Comparison of ENCODE assay signal across 29 mouse cellular contexts in genomic region chr5:54148091-54148795, GRCm38 (mm10).
DNase-seq lines count a peak whose midpoint lies in the region; ATAC-seq and TF ChIP-seq lines count a peak whose summit lies in the region.
"Had no signal": no experiment of that assay in that cellular context is flagged by ENCODE, and none has a peak within 500 bp of the region (broad histone marks: within the 10 kb centered on the region; RNA-seq: fewer than 3 reads in every experiment).

No protein-coding gene starts in this region.

- TF ChIP-seq CTCF in brain, embryonic 14.5 days (IDR thresholded peaks at IDR 0.05; ENCODE audit: borderline replicate concordance, extremely low read depth, insufficient read depth, insufficient read length), result no peak

- 0 out of 2 replicates have a peak, but pooled peaks cover 4% of the 10 kb centered on the region for H3K4me1 ChIP-seq in forebrain, embryonic 15.5 days
- H3K4me1 ChIP-seq in forebrain, embryonic 11.5 days (replicated peaks; ENCODE audit: control insufficient read depth, insufficient read depth, low read length), result no peaks in the 10 kb centered on the region
- H3K4me1 ChIP-seq in hindbrain, embryonic 15.5 days (replicated peaks), result no peaks in the 10 kb centered on the region
- no peaks in the 10 kb centered on the region for H3K4me1 ChIP-seq in hindbrain, embryonic 14.5 days (replicated peaks; ENCODE audit: control insufficient read depth, insufficient read depth, low read length)
- no peaks in the 10 kb centered on the region for H3K4me1 ChIP-seq in midbrain, embryonic 11.5 days (ENCODE audit: control insufficient read depth, insufficient read depth, low read length)
- H3K4me1 ChIP-seq: embryonic facial prominence, embryonic 10.5 days; embryonic facial prominence, embryonic 13.5 days; heart, embryonic 12.5 days; heart, embryonic 15.5 days; hindbrain, embryonic 13.5 days had no signal

- H3K9ac ChIP-seq in forebrain, embryonic 15.5 days (replicated peaks), result no peak overlapping the region
- H3K9ac ChIP-seq in forebrain, embryonic 11.5 days (ENCODE audit: low read length), result no peak overlapping the region
- H3K9ac ChIP-seq in hindbrain, embryonic 15.5 days, result no peak overlapping the region
- H3K9ac ChIP-seq in hindbrain, embryonic 14.5 days, result no peak overlapping the region
- no peak overlapping the region for H3K9ac ChIP-seq in midbrain, embryonic 11.5 days (ENCODE audit: low read length)
- H3K9ac ChIP-seq: embryonic facial prominence, embryonic 13.5 days; heart, embryonic 12.5 days; heart, embryonic 15.5 days; hindbrain, embryonic 13.5 days had no signal

- 0 out of 2 replicates have a peak, but pooled peaks have one; percentile 29 for ATAC-seq in forebrain, embryonic 15.5 days (replicated peaks)
- ATAC-seq in forebrain, embryonic 11.5 days (replicated peaks; ENCODE audit: low FRiP score), result no peak
- 0 out of 2 replicates have a peak, but pooled peaks have one; percentile 27 for ATAC-seq in hindbrain, embryonic 15.5 days (ENCODE audit: low FRiP score, low read depth)
- ATAC-seq in hindbrain, embryonic 14.5 days (ENCODE audit: low FRiP score), result no peak
- no peak for ATAC-seq in midbrain, embryonic 11.5 days (ENCODE audit: low FRiP score)
- ATAC-seq: CD4-positive, CD25-positive, alpha-beta regulatory T cell, adult 4 months; inflammation-experienced regulatory T-cells, adult 6 months; intestine, embryonic 16.5 days had no signal

- H3K27me3 ChIP-seq in forebrain, embryonic 15.5 days, result no peaks in the 10 kb centered on the region
- no peaks in the 10 kb centered on the region for H3K27me3 ChIP-seq in forebrain, embryonic 11.5 days (ENCODE audit: control insufficient read depth, insufficient read depth, low read length)
- H3K27me3 ChIP-seq in hindbrain, embryonic 15.5 days, result no peaks in the 10 kb centered on the region
- no peaks in the 10 kb centered on the region for H3K27me3 ChIP-seq in hindbrain, embryonic 14.5 days (ENCODE audit: control insufficient read depth, insufficient read depth, low read length)
- H3K27me3 ChIP-seq in midbrain, embryonic 11.5 days (ENCODE audit: control insufficient read depth, insufficient read depth, low read length), result no peaks in the 10 kb centered on the region
- H3K27me3 ChIP-seq: embryonic facial prominence, embryonic 13.5 days; heart, embryonic 12.5 days; heart, embryonic 15.5 days; hindbrain, embryonic 13.5 days had no signal

- TF ChIP-seq POLR2A in brain, embryonic 14.5 days (IDR thresholded peaks at IDR 0.05; ENCODE audit: borderline replicate concordance, extremely low read depth, insufficient read depth, insufficient read length, poor library complexity, severe bottlenecking), result no peak

- no peak overlapping the region for H3K27ac ChIP-seq in forebrain, embryonic 15.5 days (replicated peaks)
- H3K27ac ChIP-seq in forebrain, embryonic 11.5 days (ENCODE audit: low read depth, low read length), result no peak overlapping the region
- H3K27ac ChIP-seq in hindbrain, embryonic 15.5 days (replicated peaks), result no peak overlapping the region
- H3K27ac ChIP-seq in hindbrain, embryonic 14.5 days, result no peak overlapping the region
- no peak overlapping the region for H3K27ac ChIP-seq in midbrain, embryonic 11.5 days (ENCODE audit: low read depth, low read length)
- H3K27ac ChIP-seq: embryonic facial prominence, embryonic 10.5 days; embryonic facial prominence, embryonic 13.5 days; gastrocnemius, adult 2 months; heart, embryonic 15.5 days; hindbrain, embryonic 13.5 days had no signal

- no peaks in the 10 kb centered on the region for H3K9me3 ChIP-seq in forebrain, embryonic 15.5 days
- no peaks in the 10 kb centered on the region for H3K9me3 ChIP-seq in forebrain, embryonic 11.5 days (ENCODE audit: control insufficient read depth, low read length)
- H3K9me3 ChIP-seq in hindbrain, embryonic 15.5 days, result no peaks in the 10 kb centered on the region
- no peaks in the 10 kb centered on the region for H3K9me3 ChIP-seq in hindbrain, embryonic 14.5 days (ENCODE audit: control insufficient read depth, low read length)
- H3K9me3 ChIP-seq in midbrain, embryonic 11.5 days (ENCODE audit: control insufficient read depth, low read length), result no peaks in the 10 kb centered on the region
- H3K9me3 ChIP-seq: embryonic facial prominence, embryonic 10.5 days; embryonic facial prominence, embryonic 13.5 days; heart, embryonic 12.5 days; heart, embryonic 15.5 days; hindbrain, embryonic 13.5 days had no signal

- no peak overlapping the region for H3K4me3 ChIP-seq in forebrain, embryonic 15.5 days
- no peak overlapping the region for H3K4me3 ChIP-seq in forebrain, embryonic 11.5 days (ENCODE audit: low read depth, low read length)
- H3K4me3 ChIP-seq in hindbrain, embryonic 15.5 days, result no peak overlapping the region
- H3K4me3 ChIP-seq in hindbrain, embryonic 14.5 days (replicated peaks; ENCODE audit: low read length), result no peak overlapping the region
- H3K4me3 ChIP-seq in midbrain, embryonic 11.5 days (ENCODE audit: low read depth, low read length), result no peak overlapping the region
- H3K4me3 ChIP-seq: embryonic facial prominence, embryonic 10.5 days; embryonic facial prominence, embryonic 13.5 days; erythroblast, embryonic 14.5 days; gastrocnemius, adult 2 months; heart, embryonic 12.5 days; heart, embryonic 15.5 days; hindbrain, embryonic 13.5 days had no signal

- DNase-seq in forebrain, embryonic 11.5 days (ENCODE audit: low spot score), result no peak
- no peak for DNase-seq in hindbrain, embryonic 14.5 days (ENCODE audit: low spot score)
- DNase-seq in brain, embryonic 14.5 days (ENCODE audit: low read depth), result peak; percentile 59
- DNase-seq in midbrain, embryonic 11.5 days (ENCODE audit: low spot score, missing footprints), result no peak
- DNase-seq: adrenal gland, adult 2 months; adrenal gland, postnatal 14 days; cerebellum, adult 11-12 months; cerebellum, adult 8-10 months; cerebellum, postnatal 10 days; cerebellum, postnatal 36 days; embryo, embryonic 11 days; gastrocnemius, adult 2 months; gastrocnemius, postnatal 14 days; heart, adult 18-20 months; heart, postnatal 10 days; heart, postnatal 4 days; kidney, adult 18-20 months; kidney, adult 9 months had no signal

- H3K4me2 ChIP-seq in forebrain, embryonic 15.5 days (replicated peaks), result no peak overlapping the region
- H3K4me2 ChIP-seq in forebrain, embryonic 11.5 days (ENCODE audit: low read depth, low read length, severe bottlenecking), result no peak overlapping the region
- H3K4me2 ChIP-seq in hindbrain, embryonic 15.5 days, result no peak overlapping the region
- no peak overlapping the region for H3K4me2 ChIP-seq in hindbrain, embryonic 14.5 days (replicated peaks)
- no peak overlapping the region for H3K4me2 ChIP-seq in midbrain, embryonic 11.5 days
- H3K4me2 ChIP-seq: embryonic facial prominence, embryonic 13.5 days; heart, embryonic 12.5 days; heart, embryonic 15.5 days; hindbrain, embryonic 13.5 days had no signal

- WGBS in forebrain, embryonic 15.5 days, result 46% methylated on average over 5 of the region's 5 CpGs
- 80% methylated on average over 5 of the region's 5 CpGs for WGBS in forebrain, embryonic 11.5 days
- 66% methylated on average over 5 of the region's 5 CpGs for WGBS in hindbrain, embryonic 15.5 days
- WGBS in hindbrain, embryonic 14.5 days, result 68% methylated on average over 5 of the region's 5 CpGs
- 78% methylated on average over 5 of the region's 5 CpGs for WGBS in midbrain, embryonic 11.5 days

- H3K36me3 ChIP-seq in forebrain, embryonic 15.5 days, result no peaks in the 10 kb centered on the region
- H3K36me3 ChIP-seq in forebrain, embryonic 11.5 days (ENCODE audit: control insufficient read depth, insufficient read depth, low read length), result no peaks in the 10 kb centered on the region
- no peaks in the 10 kb centered on the region for H3K36me3 ChIP-seq in hindbrain, embryonic 15.5 days
- no peaks in the 10 kb centered on the region for H3K36me3 ChIP-seq in hindbrain, embryonic 14.5 days (replicated peaks; ENCODE audit: control insufficient read depth, insufficient read depth)
- H3K36me3 ChIP-seq in midbrain, embryonic 11.5 days (ENCODE audit: control insufficient read depth, insufficient read depth, low read length), result no peaks in the 10 kb centered on the region
- H3K36me3 ChIP-seq: embryonic facial prominence, embryonic 10.5 days; embryonic facial prominence, embryonic 13.5 days; heart, embryonic 12.5 days; heart, embryonic 15.5 days; hindbrain, embryonic 13.5 days had no signal

Comparison
In these comparisons a context has a peak if more than half of its experiments do, and no peak if none do; other contexts are left out.
1. ATAC-seq: peak in forebrain, embryonic 15.5 days (single experiment) and hindbrain, embryonic 15.5 days (single experiment); none in forebrain, embryonic 11.5 days (single experiment), hindbrain, embryonic 14.5 days (single experiment) and midbrain, embryonic 11.5 days (single experiment).